Mouse (Mus musculus): ENCODE measurements around the gene Atp6v0c. TPM values are rescaled to one million over a fixed set of nuclear protein-coding genes. Genes with fewer than 3 reads are reported as not detected.

Atp6v0c gene
- polyA plus RNA-seq, 1 experiment from 2014 or later, result 574 TPM

- ATAC-seq (ENCODE audit: insufficient read depth, low FRiP score, low TSS enrichment), result no peak
- DNase-seq (ENCODE audit: low spot score), result no peak
- no peaks in the 10 kb centered on the region for H3K9me3 ChIP-seq (ENCODE audit: control insufficient read depth, low read length)
- no peak overlapping the region for H3K4me2 ChIP-seq (ENCODE audit: low read depth)
- no peak overlapping the region for H3K9ac ChIP-seq (ENCODE audit: low read length)
- no peaks in the 10 kb centered on the region for H3K27me3 ChIP-seq (ENCODE audit: control insufficient read depth, insufficient read depth, low read length)
- no peaks in the 10 kb centered on the region for H3K4me1 ChIP-seq (ENCODE audit: control insufficient read depth, insufficient read depth, low read length)
- no peak overlapping the region for H3K27ac ChIP-seq (ENCODE audit: low read depth, low read length)
- no peak overlapping the region for H3K4me3 ChIP-seq (ENCODE audit: low read depth, low read length)
- H3K36me3 ChIP-seq (ENCODE audit: control insufficient read depth, insufficient read depth, low read length), result no peaks in the 10 kb centered on the region
- WGBS, result 92% methylated on average over 9 of the region's 9 CpGs
Measured at GRCm38 (mm10) chr17:24155742-24156141, 13.8 kb downstream of the Atp6v0c start.

- ATAC-seq (ENCODE audit: insufficient read depth, low FRiP score, low TSS enrichment), result no peak
- 75% methylated on average over 3 of the region's 3 CpGs for WGBS
Measured at GRCm38 (mm10) chr17:24154463-24154862, 15.0 kb downstream of the Atp6v0c start.

GRCm38 (mm10) chr17:24151890-24152563 lies 17.5 kb downstream of the Atp6v0c start:
- H3K27ac ChIP-seq (ENCODE audit: low read depth, low read length), result no peak overlapping the region
- peak overlapping the region; percentile 53 for H3K4me2 ChIP-seq (ENCODE audit: low read depth)
- WGBS, result 2% methylated on average over 26 of the region's 26 CpGs
- H3K27me3 ChIP-seq (ENCODE audit: control insufficient read depth, insufficient read depth, low read length), result no peaks in the 10 kb centered on the region
- peak overlapping the region; percentile 43 for H3K9ac ChIP-seq (ENCODE audit: low read length)
- DNase-seq (ENCODE audit: low spot score), result peak; percentile 83
- no peaks in the 10 kb centered on the region for H3K36me3 ChIP-seq (ENCODE audit: control insufficient read depth, insufficient read depth, low read length)
- H3K4me1 ChIP-seq (ENCODE audit: control insufficient read depth, insufficient read depth, low read length), result no peaks in the 10 kb centered on the region
- H3K9me3 ChIP-seq (ENCODE audit: control insufficient read depth, low read length), result no peaks in the 10 kb centered on the region
- ATAC-seq (ENCODE audit: insufficient read depth, low FRiP score, low TSS enrichment), result peak; percentile 85
- H3K4me3 ChIP-seq (ENCODE audit: low read depth, low read length), result peak overlapping the region; percentile 14; the same call in 1 of the 2 replicates

More at GRCm38 (mm10) chr17:24154463-24154862, 15.0 kb downstream of the Atp6v0c start:
- Histone ChIP-seq H3K27me3 (ENCODE audit: control insufficient read depth, insufficient read depth, low read length) (no peaks in the 10 kb centered on the region), H3K9ac (ENCODE audit: low read length) (no peak overlapping the region), H3K4me2 (ENCODE audit: low read depth) (no peak overlapping the region), H3K4me1 (ENCODE audit: control insufficient read depth, insufficient read depth, low read length) (no peaks in the 10 kb centered on the region), H3K27ac (ENCODE audit: low read depth, low read length) (no peak overlapping the region), H3K9me3 (ENCODE audit: control insufficient read depth, low read length) (no peaks in the 10 kb centered on the region), H3K4me3 (ENCODE audit: low read depth, low read length) (no peak overlapping the region), H3K36me3 (ENCODE audit: control insufficient read depth, insufficient read depth, low read length) (no peaks in the 10 kb centered on the region)
- no peak for DNase-seq (ENCODE audit: low spot score)

- 14% methylated on average over 7 of the region's 7 CpGs for WGBS
- Histone ChIP-seq H3K4me3 (ENCODE audit: low read depth, low read length) (no peak overlapping the region), H3K27ac (ENCODE audit: low read depth, low read length) (no peak overlapping the region), H3K27me3 (ENCODE audit: control insufficient read depth, insufficient read depth, low read length) (no peaks in the 10 kb centered on the region), H3K4me2 (ENCODE audit: low read depth) (peak overlapping the region; percentile 53), H3K4me1 (ENCODE audit: control insufficient read depth, insufficient read depth, low read length) (no peaks in the 10 kb centered on the region), H3K9ac (ENCODE audit: low read length) (peak overlapping the region; percentile 43; the same call in 1 of the 2 replicates), H3K36me3 (ENCODE audit: control insufficient read depth, insufficient read depth, low read length) (no peaks in the 10 kb centered on the region), H3K9me3 (ENCODE audit: control insufficient read depth, low read length) (no peaks in the 10 kb centered on the region)
- ATAC-seq (ENCODE audit: insufficient read depth, low FRiP score, low TSS enrichment), result no peak
- DNase-seq (ENCODE audit: low spot score), result no peak
Measured at GRCm38 (mm10) chr17:24151382-24151781, 18.1 kb downstream of the Atp6v0c start.

- Histone ChIP-seq H3K36me3 (ENCODE audit: control insufficient read depth, insufficient read depth, low read length) (no peaks in the 10 kb centered on the region), H3K9me3 (ENCODE audit: control insufficient read depth, low read length) (no peaks in the 10 kb centered on the region), H3K27me3 (ENCODE audit: control insufficient read depth, insufficient read depth, low read length) (no peaks in the 10 kb centered on the region), H3K4me3 (ENCODE audit: low read depth, low read length) (peak within 1 kb of the TSS; percentile 14; the same call in 1 of the 2 replicates), H3K27ac (ENCODE audit: low read depth, low read length) (no peak within 1 kb of the TSS), H3K4me2 (ENCODE audit: low read depth) (peak within 1 kb of the TSS; percentile 53), H3K4me1 (ENCODE audit: control insufficient read depth, insufficient read depth, low read length) (no peaks in the 10 kb centered on the region), H3K9ac (ENCODE audit: low read length) (peak within 1 kb of the TSS; percentile 43)
- DNase-seq (ENCODE audit: low spot score), result no peak
- 88% methylated on average over 2 of the region's 2 CpGs for WGBS
- ATAC-seq (ENCODE audit: insufficient read depth, low FRiP score, low TSS enrichment), result no peak
Measured at GRCm38 (mm10) chr17:24150824-24151223, 18.7 kb downstream of the Atp6v0c start, which contains the start of gene Pdpk1. Gene Pdpk1, minus strand, starts transcription at chr17:24150924.

- Histone ChIP-seq H3K36me3 (ENCODE audit: control insufficient read depth, insufficient read depth, low read length) (no peaks in the 10 kb centered on the region), H3K4me1 (ENCODE audit: control insufficient read depth, insufficient read depth, low read length) (no peaks in the 10 kb centered on the region), H3K9ac (ENCODE audit: low read length) (no peak overlapping the region), H3K27ac (ENCODE audit: low read depth, low read length) (no peak overlapping the region), H3K4me2 (ENCODE audit: low read depth) (no peak overlapping the region), H3K9me3 (ENCODE audit: control insufficient read depth, low read length) (no peaks in the 10 kb centered on the region), H3K27me3 (ENCODE audit: control insufficient read depth, insufficient read depth, low read length) (no peaks in the 10 kb centered on the region), H3K4me3 (ENCODE audit: low read depth, low read length) (no peak overlapping the region)
- DNase-seq (ENCODE audit: low spot score) (no peak), ATAC-seq (ENCODE audit: insufficient read depth, low FRiP score, low TSS enrichment) (no peak)
- WGBS, result 89% methylated on average over 7 of the region's 7 CpGs
Measured at GRCm38 (mm10) chr17:24149421-24149820, 20.1 kb downstream of the Atp6v0c start.

- Histone ChIP-seq H3K4me1 (ENCODE audit: control insufficient read depth, insufficient read depth, low read length) (peaks cover 6% of the 10 kb centered on the region; the same call in 1 of the 2 replicates), H3K4me2 (ENCODE audit: low read depth) (no peak overlapping the region), H3K36me3 (ENCODE audit: control insufficient read depth, insufficient read depth, low read length) (no peaks in the 10 kb centered on the region), H3K27me3 (ENCODE audit: control insufficient read depth, insufficient read depth, low read length) (no peaks in the 10 kb centered on the region), H3K9ac (ENCODE audit: low read length) (no peak overlapping the region), H3K4me3 (ENCODE audit: low read depth, low read length) (no peak overlapping the region), H3K9me3 (ENCODE audit: control insufficient read depth, low read length) (no peaks in the 10 kb centered on the region), H3K27ac (ENCODE audit: low read depth, low read length) (no peak overlapping the region)
- DNase-seq (ENCODE audit: low spot score), result no peak
- no peak for ATAC-seq (ENCODE audit: insufficient read depth, low FRiP score, low TSS enrichment)
- 36% methylated on average over 2 of the region's 2 CpGs for WGBS
Measured at GRCm38 (mm10) chr17:24142897-24143296, 26.6 kb downstream of the Atp6v0c start.

- Histone ChIP-seq H3K36me3 (ENCODE audit: control insufficient read depth, insufficient read depth, low read length) (no peaks in the 10 kb centered on the region), H3K27me3 (ENCODE audit: control insufficient read depth, insufficient read depth, low read length) (no peaks in the 10 kb centered on the region), H3K27ac (ENCODE audit: low read depth, low read length) (peak overlapping the region; percentile 79), H3K9ac (ENCODE audit: low read length) (peak overlapping the region; percentile 91), H3K9me3 (ENCODE audit: control insufficient read depth, low read length) (no peaks in the 10 kb centered on the region), H3K4me1 (ENCODE audit: control insufficient read depth, insufficient read depth, low read length) (peaks cover 6% of the 10 kb centered on the region; the same call in 1 of the 2 replicates), H3K4me3 (ENCODE audit: low read depth, low read length) (peak overlapping the region; percentile 98), H3K4me2 (ENCODE audit: low read depth) (peak overlapping the region; percentile 97)
- DNase-seq (ENCODE audit: low spot score), result peak; percentile 97
- under 1% methylated on average over 51 of the region's 57 CpGs for WGBS
- peak; percentile 99 for ATAC-seq (ENCODE audit: insufficient read depth, low FRiP score, low TSS enrichment)
Measured at GRCm38 (mm10) chr17:24141425-24141920, 28.0 kb downstream of the Atp6v0c start.

Data from neural tube, embryonic 11.5 days (tissue).